Mouse (Mus musculus): ENCODE measurements around the gene Dscam. TPM values are rescaled to one million over a fixed set of nuclear protein-coding genes. Genes with fewer than 3 reads are reported as not detected.
"Not testable (repeated sequence)": the region's sequence is repeated elsewhere in the genome, so short reads cannot be mapped to it uniquely, and the experiment has no call there.

Gene Dscam
- polyA plus RNA-seq, 1 experiment = 0.13 TPM

- no peaks in the 10 kb centered on the region for H3K36me3 ChIP-seq (ENCODE audit: control insufficient read depth, insufficient read depth, low read length, poor library complexity, severe bottlenecking)
- H3K9ac ChIP-seq (ENCODE audit: low read depth, poor library complexity, severe bottlenecking) = no peak overlapping the region
- no peaks in the 10 kb centered on the region for H3K4me1 ChIP-seq (ENCODE audit: control insufficient read depth, insufficient read depth, low read length)
- no peak for TF ChIP-seq EP300 (IDR thresholded peaks at IDR 0.05; ENCODE audit: insufficient read depth, low read depth, low read length)
- TF ChIP-seq POLR2A (IDR thresholded peaks at IDR 0.05; ENCODE audit: insufficient read depth, low read length) = no peak
- no peak for TF ChIP-seq CTCF (IDR thresholded peaks at IDR 0.05; ENCODE audit: low read depth, low read length)
- no peak overlapping the region for H3K27ac ChIP-seq (ENCODE audit: insufficient read depth, low read length)
- no peaks in the 10 kb centered on the region for H3K27me3 ChIP-seq (ENCODE audit: control insufficient read depth, insufficient read depth, low read length, poor library complexity, severe bottlenecking)
- H3K4me3 ChIP-seq (ENCODE audit: low read depth, low read length) = no peak overlapping the region
- no peaks in the 10 kb centered on the region for H3K9me3 ChIP-seq (replicated peaks; ENCODE audit: control insufficient read depth, insufficient read depth, low read length, poor library complexity, severe bottlenecking)
Observed at GRCm38 (mm10) chr16:96902596-96902995, 268.0 kb downstream of the Dscam start.

- H3K27ac ChIP-seq (ENCODE audit: insufficient read depth, low read length) = no peak overlapping the region
- no peaks in the 10 kb centered on the region for H3K36me3 ChIP-seq (ENCODE audit: control insufficient read depth, insufficient read depth, low read length, poor library complexity, severe bottlenecking)
- no peak overlapping the region for H3K9ac ChIP-seq (ENCODE audit: low read depth, poor library complexity, severe bottlenecking)
- TF ChIP-seq CTCF (IDR thresholded peaks at IDR 0.05; ENCODE audit: low read depth, low read length) (no peak), POLR2A (IDR thresholded peaks at IDR 0.05; ENCODE audit: insufficient read depth, low read length) (no peak), EP300 (IDR thresholded peaks at IDR 0.05; ENCODE audit: insufficient read depth, low read depth, low read length) (no peak)
- H3K9me3 ChIP-seq (replicated peaks; ENCODE audit: control insufficient read depth, insufficient read depth, low read length, poor library complexity, severe bottlenecking) = no peaks in the 10 kb centered on the region
- H3K4me3 ChIP-seq (ENCODE audit: low read depth, low read length) = no peak overlapping the region
- no peaks in the 10 kb centered on the region for H3K4me1 ChIP-seq (ENCODE audit: control insufficient read depth, insufficient read depth, low read length)
- no peaks in the 10 kb centered on the region for H3K27me3 ChIP-seq (ENCODE audit: control insufficient read depth, insufficient read depth, low read length, poor library complexity, severe bottlenecking)
Observed at GRCm38 (mm10) chr16:96901234-96902014, 269.1 kb downstream of the Dscam start.

- Histone ChIP-seq H3K27me3 (ENCODE audit: control insufficient read depth, insufficient read depth, low read length, poor library complexity, severe bottlenecking) (no peaks in the 10 kb centered on the region), H3K4me1 (ENCODE audit: control insufficient read depth, insufficient read depth, low read length) (no peaks in the 10 kb centered on the region), H3K9me3 (replicated peaks; ENCODE audit: control insufficient read depth, insufficient read depth, low read length, poor library complexity, severe bottlenecking) (no peaks in the 10 kb centered on the region), H3K36me3 (ENCODE audit: control insufficient read depth, insufficient read depth, low read length, poor library complexity, severe bottlenecking) (no peaks in the 10 kb centered on the region), H3K27ac (ENCODE audit: insufficient read depth, low read length) (no peak overlapping the region), H3K9ac (ENCODE audit: low read depth, poor library complexity, severe bottlenecking) (no peak overlapping the region), H3K4me3 (ENCODE audit: low read depth, low read length) (no peak overlapping the region)
- TF ChIP-seq EP300 (IDR thresholded peaks at IDR 0.05; ENCODE audit: insufficient read depth, low read depth, low read length) (no peak), CTCF (IDR thresholded peaks at IDR 0.05; ENCODE audit: low read depth, low read length) (peak; percentile 1), POLR2A (IDR thresholded peaks at IDR 0.05; ENCODE audit: insufficient read depth, low read length) (no peak)
Observed at GRCm38 (mm10) chr16:96899329-96899728, 271.2 kb downstream of the Dscam start.

GRCm38 (mm10) chr16:96896510-96897133 is 273.9 kb downstream of the Dscam start:
- H3K4me3 ChIP-seq (ENCODE audit: low read depth, low read length) = no peak overlapping the region
- H3K4me1 ChIP-seq (ENCODE audit: control insufficient read depth, insufficient read depth, low read length) = no peaks in the 10 kb centered on the region
- H3K9me3 ChIP-seq (replicated peaks; ENCODE audit: control insufficient read depth, insufficient read depth, low read length, poor library complexity, severe bottlenecking) = no peaks in the 10 kb centered on the region
- H3K27ac ChIP-seq (ENCODE audit: insufficient read depth, low read length) = no peak overlapping the region
- no peaks in the 10 kb centered on the region for H3K27me3 ChIP-seq (ENCODE audit: control insufficient read depth, insufficient read depth, low read length, poor library complexity, severe bottlenecking)
- H3K36me3 ChIP-seq (ENCODE audit: control insufficient read depth, insufficient read depth, low read length, poor library complexity, severe bottlenecking) = no peaks in the 10 kb centered on the region
- no peak for TF ChIP-seq EP300 (IDR thresholded peaks at IDR 0.05; ENCODE audit: insufficient read depth, low read depth, low read length)
- TF ChIP-seq POLR2A (IDR thresholded peaks at IDR 0.05; ENCODE audit: insufficient read depth, low read length) = no peak
- no peak for TF ChIP-seq CTCF (IDR thresholded peaks at IDR 0.05; ENCODE audit: low read depth, low read length)
- no peak overlapping the region for H3K9ac ChIP-seq (ENCODE audit: low read depth, poor library complexity, severe bottlenecking)

- H3K27ac ChIP-seq (ENCODE audit: insufficient read depth, low read length) = no peak overlapping the region
- no peaks in the 10 kb centered on the region for H3K9me3 ChIP-seq (replicated peaks; ENCODE audit: control insufficient read depth, insufficient read depth, low read length, poor library complexity, severe bottlenecking)
- TF ChIP-seq POLR2A (IDR thresholded peaks at IDR 0.05; ENCODE audit: insufficient read depth, low read length) (no peak), EP300 (IDR thresholded peaks at IDR 0.05; ENCODE audit: insufficient read depth, low read depth, low read length) (no peak), CTCF (IDR thresholded peaks at IDR 0.05; ENCODE audit: low read depth, low read length) (no peak)
Observed at GRCm38 (mm10) chr16:96888036-96888435, 282.5 kb downstream of the Dscam start.

GRCm38 (mm10) chr16:96885817-96886216 is 284.7 kb downstream of the Dscam start:
- no peak overlapping the region for H3K4me3 ChIP-seq (ENCODE audit: low read depth, low read length)
- no peaks in the 10 kb centered on the region for H3K4me1 ChIP-seq (ENCODE audit: control insufficient read depth, insufficient read depth, low read length)
- no peaks in the 10 kb centered on the region; the same call in 1 of the 2 replicates for H3K27me3 ChIP-seq (ENCODE audit: control insufficient read depth, insufficient read depth, low read length, poor library complexity, severe bottlenecking)
- TF ChIP-seq POLR2A (IDR thresholded peaks at IDR 0.05; ENCODE audit: insufficient read depth, low read length) = no peak
- no peak for TF ChIP-seq CTCF (IDR thresholded peaks at IDR 0.05; ENCODE audit: low read depth, low read length)
- TF ChIP-seq EP300 (IDR thresholded peaks at IDR 0.05; ENCODE audit: insufficient read depth, low read depth, low read length) = no peak
- no peaks in the 10 kb centered on the region for H3K9me3 ChIP-seq (replicated peaks; ENCODE audit: control insufficient read depth, insufficient read depth, low read length, poor library complexity, severe bottlenecking)
- no peak overlapping the region for H3K9ac ChIP-seq (ENCODE audit: low read depth, poor library complexity, severe bottlenecking)
- no peak overlapping the region for H3K27ac ChIP-seq (ENCODE audit: insufficient read depth, low read length)
- no peaks in the 10 kb centered on the region for H3K36me3 ChIP-seq (ENCODE audit: control insufficient read depth, insufficient read depth, low read length, poor library complexity, severe bottlenecking)

More at GRCm38 (mm10) chr16:96888036-96888435, 282.5 kb downstream of the Dscam start:
- Histone ChIP-seq H3K4me1 (ENCODE audit: control insufficient read depth, insufficient read depth, low read length) (no peaks in the 10 kb centered on the region), H3K4me3 (ENCODE audit: low read depth, low read length) (no peak overlapping the region), H3K27me3 (ENCODE audit: control insufficient read depth, insufficient read depth, low read length, poor library complexity, severe bottlenecking) (no peaks in the 10 kb centered on the region; the same call in 1 of the 2 replicates), H3K36me3 (ENCODE audit: control insufficient read depth, insufficient read depth, low read length, poor library complexity, severe bottlenecking) (no peaks in the 10 kb centered on the region), H3K9ac (ENCODE audit: low read depth, poor library complexity, severe bottlenecking) (no peak overlapping the region)

GRCm38 (mm10) chr16:96884590-96884989 is 286.0 kb downstream of the Dscam start:
- not testable (repeated sequence) for H3K4me1 ChIP-seq (ENCODE audit: control insufficient read depth, insufficient read depth, low read length); H3K27ac ChIP-seq (ENCODE audit: insufficient read depth, low read length); H3K4me3 ChIP-seq (ENCODE audit: low read depth, low read length); H3K36me3 ChIP-seq (ENCODE audit: control insufficient read depth, insufficient read depth, low read length, poor library complexity, severe bottlenecking); H3K27me3 ChIP-seq (ENCODE audit: control insufficient read depth, insufficient read depth, low read length, poor library complexity, severe bottlenecking); H3K9ac ChIP-seq (ENCODE audit: low read depth, poor library complexity, severe bottlenecking); H3K9me3 ChIP-seq (replicated peaks; ENCODE audit: control insufficient read depth, insufficient read depth, low read length, poor library complexity, severe bottlenecking)
